Mouse (Mus musculus) heart, embryonic 10.5 days (tissue): ENCODE data around the gene Pik3cg. TPM values are rescaled to one million over a fixed set of nuclear protein-coding genes. Genes with fewer than 3 reads are reported as not detected.

ENCODE experiments used
- DNase-seq: peaks from one replicate; pipeline ENCODE4 v3.0.0-alpha.2; 2017; ENCODE audit warnings: low spot score
- H3K27ac ChIP-seq: fragments of 300-500 bp; sonication (generic); 2 replicates; pipeline ENCODE4 v1.5.1; 2016; ENCODE audit warnings: mild to moderate bottlenecking
- H3K27me3 ChIP-seq: fragments of 300-500 bp; sonication (generic); 2 replicates; pipeline ENCODE4 v1.6.1; 2016; ENCODE audit warnings: mild to moderate bottlenecking; ENCODE audit not compliant: poor library complexity, insufficient read depth, severe bottlenecking
- H3K36me3 ChIP-seq: fragments of 300-500 bp; sonication (generic); 2 replicates; pipeline ENCODE4 v1.6.1; 2016; ENCODE audit warnings: mild to moderate bottlenecking, moderate library complexity
- H3K4me1 ChIP-seq: fragments of 300-500 bp; sonication (generic); 2 replicates; pipeline ENCODE4 v1.6.1; 2016; ENCODE audit warnings: mild to moderate bottlenecking
- H3K4me3 ChIP-seq: fragments of 300-500 bp; sonication (generic); 2 replicates; pipeline ENCODE4 v1.5.1; 2016; ENCODE audit warnings: mild to moderate bottlenecking, moderate library complexity
- H3K9me3 ChIP-seq: fragments of 300-500 bp; sonication (generic); 2 replicates; pipeline ENCODE4 v1.6.1; 2016; ENCODE audit warnings: mild to moderate bottlenecking, moderate library complexity
- WGBS: fragments of 180-500 bp; shearing (Covaris S2); methylation state at CpG from one replicate; pipeline ENCODE4 v1.1.7; 2016; 5-methylcytosine and 5-hydroxymethylcytosine counted together
- polyA plus RNA-seq: library from polyadenylated mRNA; unstranded; fragments of >200 nt; fragmentation: Nextera tagmentation; extraction: Ambion mirVana; gene quantifications from 2 replicates; pipeline ENCODE4 v1.2.1, GENCODE M21; 2016

Gene Pik3cg
- polyA plus RNA-seq, 1 experiment from 2014 or later: 0.82 TPM

DNA sequence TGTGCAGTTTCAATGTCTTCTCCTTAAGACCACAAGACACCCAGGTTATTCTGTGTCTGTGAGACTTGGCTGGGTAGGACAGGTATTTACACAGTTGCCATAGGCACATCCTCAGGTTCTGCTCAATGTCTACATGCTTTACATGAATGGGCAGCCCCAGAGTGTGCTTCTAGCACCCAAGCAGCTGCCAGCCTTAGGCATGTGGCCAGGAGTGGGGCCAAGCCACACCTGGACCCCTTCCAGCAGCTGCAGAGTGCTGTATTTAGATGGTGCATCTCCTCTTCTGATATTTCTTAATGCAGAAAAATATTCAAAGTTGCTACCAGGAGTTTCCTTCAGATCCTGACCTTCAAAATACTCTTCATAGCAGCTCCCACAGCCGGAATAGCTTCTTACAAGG is 11.9 kb upstream of the Pik3cg start:
- no peak overlapping the region for H3K4me3 ChIP-seq
- H3K36me3 ChIP-seq: no peaks in the 10 kb centered on the region
- H3K9me3 ChIP-seq: no peaks in the 10 kb centered on the region
- H3K27me3 ChIP-seq: no peaks in the 10 kb centered on the region
- 74% methylated on average over 1 of the region's 1 CpGs for WGBS
- no peak overlapping the region for H3K27ac ChIP-seq
- H3K4me1 ChIP-seq: no peaks in the 10 kb centered on the region
- no peak for DNase-seq

DNA sequence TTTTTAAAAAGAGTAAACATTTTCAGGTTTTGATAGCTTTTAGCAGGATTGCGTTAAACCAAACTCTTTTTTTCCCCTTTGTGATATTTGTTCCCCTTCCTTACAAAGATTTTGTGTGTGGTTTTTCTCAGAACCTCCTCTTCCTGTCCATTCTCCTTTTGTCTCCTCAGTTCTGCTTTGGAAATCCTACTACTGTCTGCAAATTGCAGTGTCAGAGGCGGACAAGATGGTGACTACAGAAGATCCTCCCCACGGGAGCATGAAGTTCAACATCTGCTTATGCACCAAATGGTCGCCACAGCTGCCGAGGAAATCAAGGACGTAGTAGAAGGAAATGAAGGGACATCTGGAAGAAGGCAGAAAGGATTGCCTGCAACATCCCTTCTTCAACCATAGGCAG is 6.7 kb upstream of the Pik3cg start:
- Histone ChIP-seq H3K4me3 (no peak overlapping the region), H3K4me1 (peaks cover 9% of the 10 kb centered on the region; the same call in 1 of the 2 replicates), H3K9me3 (no peaks in the 10 kb centered on the region), H3K27me3 (no peaks in the 10 kb centered on the region), H3K27ac (no peak overlapping the region), H3K36me3 (no peaks in the 10 kb centered on the region)
- peak; percentile 36 for DNase-seq
- 80% methylated on average over 6 of the region's 6 CpGs for WGBS

DNA sequence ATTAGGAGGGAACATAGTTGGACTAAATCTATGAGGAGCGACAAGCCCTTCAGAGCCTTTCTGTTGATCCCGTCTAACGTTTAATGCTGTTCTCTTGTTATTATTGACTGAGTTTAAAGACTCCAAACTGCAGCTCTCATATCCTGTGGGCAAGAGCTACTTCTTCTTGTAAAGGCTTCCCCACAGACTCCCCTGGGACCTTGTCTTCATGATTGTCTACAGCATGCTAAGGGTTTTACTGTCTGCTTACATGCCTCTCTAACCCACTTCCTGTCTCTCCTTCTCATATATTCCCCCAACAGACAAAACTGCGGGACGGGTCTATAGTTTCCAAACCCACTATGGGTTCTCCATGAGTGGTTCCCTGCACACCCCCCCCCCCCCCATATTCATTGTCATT is 4.2 kb upstream of the Pik3cg start:
- 90% methylated on average over 5 of the region's 5 CpGs for WGBS
- H3K4me1 ChIP-seq: peaks cover 14% of the 10 kb centered on the region

DNA sequence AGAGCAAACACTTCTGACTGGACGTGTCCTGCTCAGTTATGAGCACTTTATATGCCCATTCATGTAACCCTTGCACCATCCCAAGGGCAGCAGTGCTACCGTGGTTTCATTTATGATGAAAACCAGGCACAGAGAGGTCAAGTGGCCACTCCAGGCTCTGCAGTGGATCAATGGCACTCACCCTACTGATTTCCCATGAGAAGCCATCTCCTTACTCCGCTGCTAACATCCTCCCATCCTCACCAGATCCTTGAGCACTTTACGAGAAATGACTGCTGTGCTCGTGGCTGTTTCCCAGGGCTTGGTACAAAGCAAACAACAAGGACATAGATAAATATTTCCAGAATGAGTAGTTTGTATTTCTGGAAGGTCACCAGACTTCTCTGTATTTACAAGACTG is 3.7 kb upstream of the Pik3cg start:
- peaks cover 14% of the 10 kb centered on the region for H3K4me1 ChIP-seq
- no peaks in the 10 kb centered on the region for H3K27me3 ChIP-seq
- H3K36me3 ChIP-seq: no peaks in the 10 kb centered on the region
- no peak overlapping the region for H3K27ac ChIP-seq
- WGBS: 46% methylated on average over 5 of the region's 5 CpGs
- H3K9me3 ChIP-seq: no peaks in the 10 kb centered on the region
- peak; percentile 75 for DNase-seq
- no peak overlapping the region for H3K4me3 ChIP-seq

More for the DNA sequence above, 4.2 kb upstream of the Pik3cg start:
- H3K4me3 ChIP-seq: no peak overlapping the region
- no peaks in the 10 kb centered on the region for H3K36me3 ChIP-seq
- DNase-seq: peak; percentile 24
- H3K27ac ChIP-seq: no peak overlapping the region
- no peaks in the 10 kb centered on the region for H3K27me3 ChIP-seq
- H3K9me3 ChIP-seq: no peaks in the 10 kb centered on the region

DNA sequence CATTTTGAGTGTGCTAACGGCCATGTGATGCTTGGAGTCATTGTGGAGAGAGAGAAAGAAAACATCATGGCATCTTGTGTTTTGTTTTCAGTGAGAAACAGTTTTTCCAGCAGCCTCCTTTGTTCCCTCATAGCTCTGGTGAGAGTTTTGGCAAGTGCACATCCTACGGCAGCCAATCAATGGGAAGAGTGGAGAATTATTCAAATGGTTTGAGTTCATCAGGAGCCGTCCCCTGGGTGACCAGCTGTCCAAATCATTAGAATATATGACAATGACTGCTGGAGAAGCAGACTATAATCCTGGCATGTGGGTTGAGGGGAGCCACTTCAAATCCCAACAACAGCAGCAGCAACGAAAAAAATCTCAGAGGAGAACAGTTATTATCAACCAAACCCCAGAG is 2.8 kb upstream of the Pik3cg start:
- H3K27ac ChIP-seq: no peak overlapping the region
- no peak overlapping the region for H3K4me3 ChIP-seq
- WGBS: 90% methylated on average over 4 of the region's 4 CpGs
- H3K27me3 ChIP-seq: no peaks in the 10 kb centered on the region
- no peaks in the 10 kb centered on the region for H3K9me3 ChIP-seq
- peaks cover 17% of the 10 kb centered on the region for H3K4me1 ChIP-seq
- DNase-seq: peak; percentile 13
- no peaks in the 10 kb centered on the region for H3K36me3 ChIP-seq

DNA sequence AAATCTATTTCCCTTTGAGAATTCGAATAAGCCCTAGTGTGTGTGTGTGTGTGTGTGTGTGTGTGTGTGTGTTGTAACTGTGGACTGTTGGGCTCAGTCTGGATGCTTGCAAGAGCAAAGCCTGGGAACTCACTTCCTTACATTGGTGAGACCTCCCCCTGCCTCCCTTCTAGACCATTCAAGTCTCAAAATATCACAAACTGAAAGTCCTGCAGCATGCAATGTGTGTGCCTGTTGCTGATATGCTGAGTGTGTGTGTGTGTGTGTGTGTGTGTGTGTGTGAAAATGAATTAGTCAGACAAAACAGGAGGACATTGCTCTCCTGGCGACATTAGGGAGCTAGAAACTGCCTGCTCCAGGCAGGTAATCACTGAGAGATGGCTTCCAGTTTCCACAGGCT is 492 bp upstream of the Pik3cg start:
- Histone ChIP-seq H3K4me3 (no peak overlapping the region), H3K4me1 (peaks cover 17% of the 10 kb centered on the region), H3K36me3 (no peaks in the 10 kb centered on the region), H3K27me3 (no peaks in the 10 kb centered on the region), H3K9me3 (no peaks in the 10 kb centered on the region), H3K27ac (no peak overlapping the region)
- 64% methylated on average over 2 of the region's 2 CpGs for WGBS
- no peak for DNase-seq

DNA sequence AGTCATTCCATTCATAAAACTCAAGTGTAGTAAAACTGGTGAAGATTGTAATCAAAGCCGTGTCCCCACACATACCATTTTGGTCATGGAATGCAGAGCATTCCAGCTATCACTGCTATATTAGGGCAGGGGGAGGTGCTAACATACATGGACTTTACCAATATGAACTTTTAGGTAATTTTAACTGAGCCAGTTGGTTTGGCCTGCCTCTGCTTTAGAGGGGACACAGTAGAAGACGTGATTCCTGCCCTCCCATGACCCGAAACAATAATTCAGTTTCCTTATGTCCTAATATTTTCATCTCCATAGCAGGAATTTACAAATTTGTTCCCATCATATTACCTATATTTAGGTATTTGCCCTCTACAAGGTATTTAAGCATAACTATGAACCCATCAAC is 1.3 kb downstream of the Pik3cg start:
- Histone ChIP-seq H3K9me3 (no peaks in the 10 kb centered on the region), H3K27ac (no peak overlapping the region), H3K27me3 (no peaks in the 10 kb centered on the region), H3K4me1 (peaks cover 12% of the 10 kb centered on the region), H3K4me3 (no peak overlapping the region), H3K36me3 (no peaks in the 10 kb centered on the region)
- WGBS: 64% methylated on average over 3 of the region's 3 CpGs
- no peak for DNase-seq

DNA sequence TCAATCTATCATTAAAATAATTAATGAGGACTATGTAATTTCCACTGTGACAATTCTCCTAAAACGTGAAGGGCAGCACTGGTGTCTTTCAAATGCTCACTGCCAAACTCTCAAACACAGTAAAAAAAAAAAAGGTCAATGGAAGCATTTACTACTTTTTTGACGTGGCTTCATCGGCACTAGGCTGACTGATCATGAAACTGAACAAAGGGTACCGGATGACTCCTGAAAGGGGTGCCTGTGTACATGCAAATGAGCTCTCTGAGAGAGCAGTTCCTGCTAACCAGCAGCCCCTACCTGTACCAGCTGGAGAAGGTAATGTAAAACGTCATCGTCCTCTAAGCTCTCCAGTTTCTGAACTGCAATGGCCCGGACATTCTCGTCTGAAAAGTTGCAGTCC is 4.8 kb downstream of the Pik3cg start:
- no peak for DNase-seq
- Histone ChIP-seq H3K4me3 (no peak overlapping the region), H3K27me3 (no peaks in the 10 kb centered on the region), H3K4me1 (peaks cover 7% of the 10 kb centered on the region), H3K27ac (no peak overlapping the region), H3K36me3 (no peaks in the 10 kb centered on the region), H3K9me3 (no peaks in the 10 kb centered on the region)
- 73% methylated on average over 8 of the region's 8 CpGs for WGBS

DNA sequence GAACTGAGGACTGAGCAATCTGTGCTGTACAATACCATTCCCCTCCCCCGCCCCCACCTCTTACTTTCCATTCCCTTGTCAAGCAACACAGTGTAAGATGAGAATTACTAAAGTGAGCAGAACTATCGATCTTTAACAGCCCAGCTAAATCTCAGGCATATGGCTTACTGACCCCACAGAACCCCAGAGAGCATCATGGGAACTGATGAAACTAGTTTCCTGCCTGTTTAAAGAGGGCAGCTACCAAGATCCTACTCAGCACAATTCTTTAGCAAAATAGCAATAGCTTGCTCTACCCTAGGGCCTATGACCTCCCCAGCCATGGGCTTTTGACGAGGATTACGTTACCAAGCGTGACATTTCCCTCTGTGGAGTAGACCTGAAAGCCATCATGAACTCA is 5.9 kb downstream of the Pik3cg start:
- Histone ChIP-seq H3K27me3 (no peaks in the 10 kb centered on the region), H3K27ac (no peak overlapping the region), H3K9me3 (no peaks in the 10 kb centered on the region), H3K4me1 (peaks cover 7% of the 10 kb centered on the region; the same call in 1 of the 2 replicates), H3K4me3 (no peak overlapping the region), H3K36me3 (no peaks in the 10 kb centered on the region)
- WGBS: 89% methylated on average over 5 of the region's 5 CpGs
- no peak for DNase-seq

DNA sequence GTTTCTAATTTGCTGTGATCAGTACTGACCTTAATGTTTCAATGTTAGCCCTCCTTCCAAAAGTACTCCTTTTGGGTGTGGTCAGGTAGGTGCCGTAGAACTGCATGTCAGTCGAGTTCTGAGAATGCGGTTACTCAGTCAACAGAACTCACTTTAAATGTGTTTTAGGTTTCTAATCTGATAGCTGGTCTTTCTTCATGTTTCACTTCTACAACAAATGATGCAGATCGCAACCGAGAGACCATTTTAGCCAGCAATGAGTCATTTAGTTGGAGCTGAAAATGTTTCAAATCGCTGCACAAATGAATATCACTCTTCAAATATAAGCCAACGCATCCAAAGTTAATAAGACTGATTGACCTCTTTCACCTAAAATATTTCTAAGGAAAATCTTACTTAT is 6.5 kb downstream of the Pik3cg start:
- WGBS: 93% methylated on average over 7 of the region's 7 CpGs

DNA sequence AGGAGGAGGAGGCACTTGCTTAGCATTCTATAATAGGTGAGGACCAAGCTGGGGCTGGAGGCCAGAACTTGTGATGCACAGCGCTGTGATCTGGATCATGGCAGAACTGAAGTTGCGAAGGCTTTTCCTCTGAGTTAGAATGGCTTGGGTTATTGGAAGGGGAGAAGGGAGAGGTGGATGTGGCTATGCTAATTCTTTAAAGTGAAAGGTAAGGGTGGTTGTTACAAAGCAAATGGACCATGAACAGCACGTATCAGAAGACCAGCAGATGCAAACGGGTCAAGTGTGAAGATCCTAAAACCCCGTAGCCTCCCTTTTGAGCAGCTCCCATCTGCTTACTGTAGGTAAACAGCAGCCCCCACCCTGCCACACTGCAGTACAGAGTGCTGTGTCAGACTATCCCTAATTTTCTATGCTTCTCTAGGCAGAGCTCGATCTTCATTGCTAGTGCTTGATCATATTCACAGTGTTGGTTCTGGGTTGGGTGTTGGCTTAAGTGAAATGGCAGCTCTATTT is 7.3 kb downstream of the Pik3cg start:
- Histone ChIP-seq H3K27me3 (no peaks in the 10 kb centered on the region), H3K36me3 (no peaks in the 10 kb centered on the region), H3K9me3 (no peaks in the 10 kb centered on the region), H3K4me1 (peaks cover 5% of the 10 kb centered on the region; the same call in 1 of the 2 replicates), H3K4me3 (no peak overlapping the region), H3K27ac (no peak overlapping the region)
- WGBS: 85% methylated on average over 6 of the region's 6 CpGs
- DNase-seq: no peak

More for the DNA sequence above, 6.5 kb downstream of the Pik3cg start:
- H3K27me3 ChIP-seq: no peaks in the 10 kb centered on the region
- H3K27ac ChIP-seq: no peak overlapping the region
- peaks cover 5% of the 10 kb centered on the region; the same call in 1 of the 2 replicates for H3K4me1 ChIP-seq
- no peak overlapping the region for H3K4me3 ChIP-seq
- DNase-seq: no peak
- H3K36me3 ChIP-seq: no peaks in the 10 kb centered on the region
- H3K9me3 ChIP-seq: no peaks in the 10 kb centered on the region

DNA sequence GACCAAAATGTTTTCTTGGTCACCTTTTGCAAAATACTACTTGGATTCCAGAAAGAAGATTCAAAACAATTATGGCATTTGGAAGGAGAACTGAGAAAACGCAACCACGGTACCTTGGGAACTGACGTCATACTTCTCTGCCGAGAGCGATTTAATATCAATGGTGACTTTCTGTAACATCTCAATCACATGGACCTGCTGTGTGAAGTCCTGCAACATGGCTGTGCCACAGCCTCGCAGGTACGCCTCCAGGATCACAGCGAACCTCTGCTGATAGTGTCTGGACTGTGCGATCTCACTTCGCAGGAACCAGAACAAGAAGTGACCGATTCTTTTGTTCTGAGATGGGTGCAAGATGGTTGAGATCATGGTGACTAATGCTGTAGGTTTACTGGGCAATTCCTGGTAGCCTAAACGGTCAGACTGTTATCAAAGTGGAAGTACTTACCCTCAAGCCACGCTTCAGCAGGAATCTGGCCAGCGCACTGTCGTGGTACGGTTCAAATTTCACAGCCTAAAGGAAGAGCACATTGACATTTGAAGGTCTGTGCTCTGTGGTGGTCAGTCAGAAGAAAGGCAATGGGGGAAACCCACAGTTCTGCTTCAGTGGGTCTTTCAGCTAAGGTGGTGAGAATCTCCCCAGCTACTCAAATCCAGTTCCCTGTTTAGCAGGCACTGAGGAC is 7.9 kb downstream of the Pik3cg start:
- Histone ChIP-seq H3K27ac (no peak overlapping the region), H3K9me3 (no peaks in the 10 kb centered on the region), H3K4me1 (peaks cover 5% of the 10 kb centered on the region; the same call in 1 of the 2 replicates), H3K4me3 (no peak overlapping the region), H3K36me3 (no peaks in the 10 kb centered on the region), H3K27me3 (no peaks in the 10 kb centered on the region)
- WGBS: 74% methylated on average over 16 of the region's 16 CpGs
- no peak for DNase-seq

DNA sequence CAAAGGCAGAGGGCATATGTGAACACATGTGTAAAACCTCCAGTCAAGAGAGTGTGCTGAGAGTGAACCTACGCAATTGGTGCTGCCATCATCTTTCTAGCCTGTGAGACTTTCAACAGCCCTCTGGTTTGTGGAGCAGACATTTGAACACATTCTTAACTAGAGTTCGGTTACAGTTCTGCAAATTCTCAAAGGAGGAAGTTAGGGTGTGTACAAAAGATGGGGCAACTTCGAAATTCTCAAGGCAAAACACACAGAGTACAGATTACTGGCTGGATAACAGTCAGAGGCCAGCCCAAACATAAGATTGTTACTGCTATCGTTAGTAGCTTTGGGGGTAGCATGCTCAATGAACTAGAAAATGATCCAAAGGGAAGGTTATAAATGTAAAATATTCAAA is 9.0 kb downstream of the Pik3cg start:
- H3K4me1 ChIP-seq: peaks cover 5% of the 10 kb centered on the region; the same call in 1 of the 2 replicates
- no peaks in the 10 kb centered on the region for H3K27me3 ChIP-seq
- H3K4me3 ChIP-seq: no peak overlapping the region
- H3K9me3 ChIP-seq: no peaks in the 10 kb centered on the region
- 80% methylated on average over 4 of the region's 4 CpGs for WGBS
- no peaks in the 10 kb centered on the region for H3K36me3 ChIP-seq
- DNase-seq: no peak
- no peak overlapping the region for H3K27ac ChIP-seq

DNA sequence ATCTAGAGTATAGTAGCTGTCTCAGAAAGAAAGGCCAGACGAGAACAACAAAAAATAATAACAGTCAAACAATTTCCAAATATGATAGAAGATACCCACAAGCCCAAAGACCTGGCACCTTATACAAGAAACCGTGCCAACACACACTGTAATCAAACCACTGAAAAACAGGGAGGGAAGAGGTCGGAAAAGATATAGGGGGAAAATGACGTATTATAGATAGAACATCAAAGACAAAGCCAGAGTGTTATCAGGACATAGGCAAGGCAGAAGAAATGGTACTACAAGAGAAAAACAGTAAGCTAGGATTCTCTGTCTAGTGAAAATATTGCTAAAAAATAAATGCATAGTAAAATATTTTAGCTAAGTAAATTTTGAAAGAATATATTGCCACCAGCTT is 10.4 kb downstream of the Pik3cg start:
- H3K27me3 ChIP-seq: no peaks in the 10 kb centered on the region
- H3K4me3 ChIP-seq: no peak overlapping the region
- WGBS: 71% methylated on average over 4 of the region's 4 CpGs
- H3K9me3 ChIP-seq: no peaks in the 10 kb centered on the region
- no peak for DNase-seq
- peaks cover 5% of the 10 kb centered on the region; the same call in 1 of the 2 replicates for H3K4me1 ChIP-seq
- H3K27ac ChIP-seq: no peak overlapping the region
- no peaks in the 10 kb centered on the region for H3K36me3 ChIP-seq
